18 mouse cellular contexts compared by ENCODE assay signal in the genomic region with DNA sequence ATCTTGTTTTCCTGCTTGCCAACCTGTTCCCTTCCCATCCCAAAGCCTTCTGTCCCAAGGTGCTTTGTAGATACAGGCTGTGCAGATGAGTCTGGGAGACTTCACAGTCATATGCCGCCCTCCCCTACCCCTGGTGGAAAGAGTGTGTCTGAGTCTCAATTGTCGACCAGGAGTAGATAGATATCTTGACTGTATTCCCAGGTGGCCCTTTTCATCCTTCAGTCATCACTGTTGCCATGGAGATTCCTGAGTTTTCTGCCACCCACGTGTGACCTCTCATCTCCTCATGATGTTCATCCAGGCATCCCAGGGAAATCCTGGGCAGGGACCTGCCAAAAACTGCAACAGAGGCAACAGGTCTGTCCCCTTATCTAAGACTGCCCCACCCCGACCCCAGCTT.
A peak's percentile ranks its signal among the peaks of the same experiment; 100 is the strongest.
DNase-seq lines count a peak whose midpoint lies in the region; ATAC-seq and TF ChIP-seq lines count a peak whose summit lies in the region.
"Had no signal": no experiment of that assay in that cellular context is flagged by ENCODE, and none has a peak within 500 bp of the region (broad histone marks: within the 10 kb centered on the region; RNA-seq: fewer than 3 reads in every experiment).

No protein-coding gene starts in this region.

- WGBS in heart, embryonic 12.5 days, result 30% methylated on average over 4 of the region's 4 CpGs
- WGBS in lung, embryonic 14.5 days, result 22% methylated on average over 4 of the region's 4 CpGs
- 37% methylated on average over 4 of the region's 4 CpGs for WGBS in lung, adult 2 months
- WGBS in midbrain, embryonic 14.5 days, result 33% methylated on average over 4 of the region's 4 CpGs
- WGBS in midbrain, embryonic 15.5 days, result 37% methylated on average over 4 of the region's 4 CpGs

- H3K27ac ChIP-seq in heart, embryonic 12.5 days (ENCODE audit: poor library complexity, severe bottlenecking), result no peak overlapping the region
- no peak overlapping the region for H3K27ac ChIP-seq in lung, embryonic 14.5 days (ENCODE audit: low read depth)
- no peak overlapping the region for H3K27ac ChIP-seq in midbrain, embryonic 14.5 days (replicated peaks; ENCODE audit: low read depth, low read length)
- H3K27ac ChIP-seq in midbrain, embryonic 15.5 days, result no peak overlapping the region

- H3K9me3 ChIP-seq in heart, embryonic 12.5 days (replicated peaks), result peaks cover 6% of the 10 kb centered on the region
- no peaks in the 10 kb centered on the region for H3K9me3 ChIP-seq in lung, embryonic 14.5 days (ENCODE audit: low read depth, low read length)
- H3K9me3 ChIP-seq in midbrain, embryonic 14.5 days (ENCODE audit: control insufficient read depth, low read length), result no peaks in the 10 kb centered on the region
- H3K9me3 ChIP-seq in midbrain, embryonic 15.5 days, result no peaks in the 10 kb centered on the region

- DNase-seq in heart, adult 11 months, result peak; percentile 74
- no peak for DNase-seq in lung, embryonic 14.5 days
- DNase-seq in lung, adult 2 months, result no peak
- peak; percentile 35 for DNase-seq in midbrain, embryonic 14.5 days
- no peak for DNase-seq in layer of hippocampus, postnatal 14 days (ENCODE audit: low spot score in 2 of 2)
- DNase-seq: adrenal gland, postnatal 14 days; cerebellum, adult 18-20 months; cerebellum, adult 9-11 months; cerebellum, postnatal 36 days; gastrocnemius, postnatal 36 days; heart, postnatal 36 days had no signal

- TF ChIP-seq POLR2A in lung, adult 2 months (IDR thresholded peaks at IDR 0.05; ENCODE audit: borderline replicate concordance, extremely low read depth, low read depth, low read length), result no peak

- TF ChIP-seq CTCF in lung, embryonic 14.5 days (IDR thresholded peaks at IDR 0.05; ENCODE audit: low read depth), result no peak
- no peak for TF ChIP-seq CTCF in lung, adult 2 months (IDR thresholded peaks at IDR 0.05; ENCODE audit: insufficient read depth, low read length)

- no peak overlapping the region for H3K9ac ChIP-seq in heart, embryonic 12.5 days
- H3K9ac ChIP-seq in lung, embryonic 14.5 days, result no peak overlapping the region
- H3K9ac ChIP-seq in midbrain, embryonic 14.5 days (replicated peaks; ENCODE audit: low read length), result no peak overlapping the region
- H3K9ac ChIP-seq in midbrain, embryonic 15.5 days, result no peak overlapping the region

- no peak overlapping the region for H3K4me3 ChIP-seq in heart, embryonic 12.5 days
- H3K4me3 ChIP-seq in lung, embryonic 14.5 days (ENCODE audit: low read depth, low read length), result no peak overlapping the region
- H3K4me3 ChIP-seq in lung, adult 2 months (replicated peaks; ENCODE audit: extremely low read depth, low read depth, low read length), result no peak overlapping the region
- no peak overlapping the region for H3K4me3 ChIP-seq in midbrain, embryonic 14.5 days (replicated peaks; ENCODE audit: low read depth, low read length)
- H3K4me3 ChIP-seq in midbrain, embryonic 15.5 days, result no peak overlapping the region

- ATAC-seq in heart, embryonic 12.5 days (ENCODE audit: insufficient number of reproducible peaks, low FRiP score), result no peak
- peak; percentile 19; the same call in 1 of the 2 replicates for ATAC-seq in lung, embryonic 14.5 days (ENCODE audit: insufficient read depth)
- no peak for ATAC-seq in midbrain, embryonic 14.5 days (ENCODE audit: low FRiP score, low TSS enrichment)
- no peak for ATAC-seq in midbrain, embryonic 15.5 days (replicated peaks)
- ATAC-seq: activated CD4-positive, CD25-positive, alpha-beta regulatory T cell, adult 4 months; forebrain, embryonic 14.5 days; hindbrain, embryonic 16.5 days; Patski had no signal

- H3K4me2 ChIP-seq in heart, embryonic 12.5 days, result no peak overlapping the region
- H3K4me2 ChIP-seq in lung, embryonic 14.5 days, result no peak overlapping the region
- no peak overlapping the region for H3K4me2 ChIP-seq in midbrain, embryonic 14.5 days (ENCODE audit: low read length)
- no peak overlapping the region for H3K4me2 ChIP-seq in midbrain, embryonic 15.5 days
- H3K4me2 ChIP-seq: heart, embryonic 11.5 days had no signal

- no peaks in the 10 kb centered on the region for H3K4me1 ChIP-seq in heart, embryonic 12.5 days (replicated peaks)
- H3K4me1 ChIP-seq in lung, embryonic 14.5 days (ENCODE audit: insufficient read depth), result peaks cover 3% of the 10 kb centered on the region; the same call in 1 of the 2 replicates
- H3K4me1 ChIP-seq in lung, adult 2 months (ENCODE audit: control insufficient read depth, insufficient read depth, low read length), result no peaks in the 10 kb centered on the region
- 0 out of 2 replicates have a peak, but pooled peaks cover 5% of the 10 kb centered on the region for H3K4me1 ChIP-seq in midbrain, embryonic 14.5 days (ENCODE audit: control insufficient read depth, insufficient read depth, low read length)
- peaks cover 13% of the 10 kb centered on the region; the same call in 1 of the 2 replicates for H3K4me1 ChIP-seq in midbrain, embryonic 15.5 days

- H3K36me3 ChIP-seq in heart, embryonic 12.5 days, result no peaks in the 10 kb centered on the region
- H3K36me3 ChIP-seq in lung, embryonic 14.5 days (ENCODE audit: insufficient read depth), result no peaks in the 10 kb centered on the region
- H3K36me3 ChIP-seq in midbrain, embryonic 14.5 days (ENCODE audit: control insufficient read depth, insufficient read depth, low read length), result no peaks in the 10 kb centered on the region
- no peaks in the 10 kb centered on the region for H3K36me3 ChIP-seq in midbrain, embryonic 15.5 days (replicated peaks)

- H3K27me3 ChIP-seq in heart, embryonic 12.5 days (replicated peaks), result peaks cover 30% of the 10 kb centered on the region
- H3K27me3 ChIP-seq in lung, embryonic 14.5 days (ENCODE audit: insufficient read depth, low read length), result no peaks in the 10 kb centered on the region
- no peaks in the 10 kb centered on the region for H3K27me3 ChIP-seq in midbrain, embryonic 14.5 days (ENCODE audit: control insufficient read depth, insufficient read depth, low read length)
- no peaks in the 10 kb centered on the region for H3K27me3 ChIP-seq in midbrain, embryonic 15.5 days (replicated peaks)
- H3K27me3 ChIP-seq: Patski had no signal

Comparison
In these comparisons a context has a peak if more than half of its experiments do, and no peak if none do; other contexts are left out.
1. DNase-seq: peak in heart, adult 11 months (single experiment) and midbrain, embryonic 14.5 days (single experiment); none in lung, embryonic 14.5 days (single experiment), lung, adult 2 months (single experiment) and layer of hippocampus, postnatal 14 days (0 of 2).